Mouse (Mus musculus) urinary bladder, adult 18-20 months (tissue): ENCODE results near the gene BC051142.

Experiments used
- DNase-seq, 2 experiments: peaks; one replicate each; pipeline ENCODE4 v3.0.0; 2022; ENCODE audit warnings: low spot score in 2 of 2, mixed read lengths in 2 of 2

BC051142 gene

DNA sequence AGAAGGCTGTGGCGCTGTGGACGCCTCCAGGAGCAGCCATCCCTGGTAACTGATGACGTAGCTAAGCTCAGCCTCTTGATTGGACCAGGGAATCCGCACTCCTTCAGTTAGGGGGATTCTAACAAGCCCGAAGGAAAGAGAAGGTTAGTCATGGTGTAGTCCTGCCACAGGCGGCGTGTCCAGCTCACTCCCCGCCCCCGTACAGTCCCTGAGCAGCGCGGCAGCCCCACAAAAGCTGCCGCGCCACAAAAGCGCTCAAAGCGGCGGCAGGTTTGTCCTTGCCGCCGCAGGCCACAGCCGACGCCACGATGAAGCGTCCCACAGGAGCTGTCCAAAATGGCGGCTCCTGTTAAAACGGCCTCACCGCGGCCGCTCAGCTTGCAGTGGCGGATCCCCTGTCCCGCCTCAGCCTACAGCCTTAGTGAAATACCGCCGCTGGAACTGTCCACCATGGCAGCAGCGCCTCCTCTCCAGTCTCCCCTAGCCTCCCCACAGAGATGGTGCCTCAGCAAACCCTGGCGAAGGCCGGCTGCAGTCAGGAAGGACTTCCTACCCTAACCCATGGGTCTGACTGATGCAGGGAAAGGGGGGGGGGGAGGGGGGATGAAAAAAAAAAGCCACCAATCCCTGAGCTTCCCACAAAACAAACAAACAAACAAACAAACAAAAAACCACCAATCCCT lies at the start of gene BC051142:
BC051142 (plus strand) TSS at position 110 of the 683 bp plus-strand sequence.
- peak; percentile 53 to 55 for DNase-seq

DNA sequence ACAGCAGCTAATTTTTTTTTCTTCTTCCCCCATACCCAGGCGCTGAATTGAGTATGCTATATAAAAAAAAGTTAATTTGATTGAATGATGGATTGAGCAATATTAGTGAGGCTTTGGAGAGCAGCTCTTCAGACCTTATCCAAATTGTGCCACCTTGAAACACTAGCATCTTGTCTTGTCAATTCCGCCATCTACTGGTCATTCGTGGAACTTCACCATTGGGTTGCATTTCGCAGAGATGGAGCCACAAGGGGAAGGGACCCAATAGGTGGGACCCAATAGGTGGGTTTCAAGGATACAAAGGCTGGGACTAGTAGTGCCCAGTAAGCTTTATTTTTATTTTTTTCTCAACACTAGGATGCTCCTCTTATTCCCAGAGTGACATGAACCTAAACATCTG lies 49.2 kb upstream of the BC051142 start:
- DNase-seq = peak; percentile 54 to 58

DNA sequence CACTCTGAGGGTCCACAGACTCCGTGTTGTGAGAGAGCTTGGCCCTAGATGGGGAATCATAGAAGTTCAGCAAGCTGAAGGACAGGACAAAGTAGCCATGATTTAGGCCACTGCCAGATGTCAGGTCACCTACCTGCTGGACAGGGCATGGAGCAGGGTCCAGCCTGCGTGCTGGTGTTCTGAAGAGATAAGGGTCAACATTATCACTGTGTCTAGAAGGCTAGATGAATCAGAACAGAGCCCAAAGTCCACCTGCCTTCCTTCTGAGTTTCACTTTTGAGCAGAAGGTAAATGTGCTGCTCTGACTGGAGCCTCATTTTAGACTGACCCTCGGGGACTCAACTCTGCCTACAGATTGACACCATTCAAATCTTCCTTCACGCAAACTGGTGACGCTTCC lies 44.1 kb upstream of the BC051142 start, which contains the start of gene Btnl2:
Btnl2 (plus strand) TSS at position 284 of the 400 bp plus-strand sequence.
- DNase-seq = no peak

- DNase-seq = no peak
These were observed 43.7 kb upstream of the BC051142 start for GRCm38 (mm10) chr17:34354940-34355339.

DNA sequence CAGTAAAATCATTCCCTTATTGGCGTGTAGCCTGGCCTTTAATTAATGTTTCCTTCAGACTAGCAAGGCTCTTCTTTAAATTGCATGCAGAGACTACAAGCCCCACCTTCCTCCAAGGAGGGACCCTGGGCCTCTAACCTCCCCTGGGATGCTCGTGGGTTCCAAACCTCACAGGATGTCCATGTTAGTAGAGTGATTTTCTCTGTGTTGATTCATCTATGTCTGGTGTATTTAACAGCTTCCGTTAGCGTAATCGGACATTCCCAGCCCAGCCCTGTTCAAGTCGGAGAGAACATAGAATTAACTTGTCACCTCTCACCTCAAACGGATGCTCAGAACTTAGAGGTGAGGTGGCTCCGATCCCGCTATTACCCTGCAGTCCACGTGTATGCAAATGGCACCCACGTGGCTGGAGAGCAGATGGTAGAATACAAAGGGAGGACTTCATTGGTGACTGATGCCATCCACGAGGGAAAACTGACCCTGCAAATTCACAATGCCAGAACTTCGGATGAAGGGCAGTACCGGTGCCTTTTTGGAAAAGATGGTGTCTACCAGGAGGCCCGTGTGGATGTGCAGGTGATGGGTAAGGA lies 35.6 kb upstream of the BC051142 start:
- no peak for DNase-seq

DNA sequence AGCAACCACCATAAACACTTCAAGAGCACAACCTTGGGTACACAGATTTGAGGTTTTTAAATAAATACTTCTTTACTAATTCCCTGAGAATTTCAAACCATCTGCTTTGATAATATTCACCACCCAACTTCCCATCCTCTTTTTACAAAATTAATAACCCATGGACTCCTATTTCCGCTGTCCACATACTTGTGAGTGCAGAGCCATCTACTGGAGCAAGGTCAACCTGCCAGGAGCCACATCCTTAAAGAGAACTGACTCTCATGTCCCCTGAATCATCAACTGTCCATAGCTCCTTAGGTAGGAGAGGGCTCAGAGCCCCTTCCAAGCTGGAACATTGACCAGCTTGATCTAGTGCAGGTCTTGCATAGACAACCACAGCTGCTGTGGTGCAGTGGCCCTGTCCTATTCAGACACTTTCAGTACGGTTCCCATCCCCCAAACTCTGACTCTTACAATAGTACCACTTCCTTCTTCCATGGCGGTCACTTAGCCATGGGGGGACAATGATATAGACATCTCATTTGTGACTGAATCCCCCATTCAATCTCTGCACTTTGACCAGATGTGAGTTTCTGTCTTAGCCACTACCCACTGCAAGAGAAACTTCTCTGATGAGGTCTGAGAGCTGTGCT lies 34.8 kb upstream of the BC051142 start:
- DNase-seq = no peak

- no peak for DNase-seq
These were observed 33.6 kb upstream of the BC051142 start for GRCm38 (mm10) chr17:34365031-34365430.

GRCm38 (mm10) chr17:34370563-34370962 lies 28.1 kb upstream of the BC051142 start:
- no peak for DNase-seq

GRCm38 (mm10) chr17:34373055-34373709 lies 25.4 kb upstream of the BC051142 start:
- no peak for DNase-seq

GRCm38 (mm10) chr17:34376847-34377246 lies 21.8 kb upstream of the BC051142 start, which contains the start of gene Btnl1:
TSS of gene Btnl1 (plus strand) at chr17:34377132.
- DNase-seq = no peak

- DNase-seq = no peak
These were observed 21.0 kb upstream of the BC051142 start for GRCm38 (mm10) chr17:34377450-34378209.

DNA sequence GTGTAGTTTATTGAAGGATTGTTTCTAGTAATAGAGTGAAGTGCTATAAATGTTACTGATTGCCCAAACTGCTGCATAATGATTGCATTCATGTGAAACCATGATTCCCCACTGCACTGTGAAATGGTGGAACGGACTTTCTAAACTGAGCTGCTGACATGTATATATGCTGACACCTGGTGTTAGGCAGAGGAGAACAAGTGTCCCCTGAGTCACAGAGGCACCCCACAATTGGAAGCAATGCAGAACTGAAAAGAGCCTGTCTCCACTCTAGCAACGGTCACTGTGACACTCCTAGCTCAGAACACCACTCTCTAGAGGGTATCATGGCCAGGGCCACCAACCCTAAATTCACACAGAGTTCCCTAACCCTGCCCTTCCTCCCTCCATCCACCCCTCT lies 19.9 kb upstream of the BC051142 start:
- DNase-seq = no peak

GRCm38 (mm10) chr17:34379451-34379850 lies 19.2 kb upstream of the BC051142 start:
- no peak for DNase-seq

- DNase-seq = no peak
These were observed 16.7 kb upstream of the BC051142 start for GRCm38 (mm10) chr17:34381876-34382275.

- no peak for DNase-seq
These were observed 15.4 kb upstream of the BC051142 start for GRCm38 (mm10) chr17:34383212-34383611.

- DNase-seq = no peak
These were observed 13.9 kb upstream of the BC051142 start for GRCm38 (mm10) chr17:34384699-34385098.

GRCm38 (mm10) chr17:34386656-34387055 lies 12.0 kb upstream of the BC051142 start:
- no peak for DNase-seq

DNA sequence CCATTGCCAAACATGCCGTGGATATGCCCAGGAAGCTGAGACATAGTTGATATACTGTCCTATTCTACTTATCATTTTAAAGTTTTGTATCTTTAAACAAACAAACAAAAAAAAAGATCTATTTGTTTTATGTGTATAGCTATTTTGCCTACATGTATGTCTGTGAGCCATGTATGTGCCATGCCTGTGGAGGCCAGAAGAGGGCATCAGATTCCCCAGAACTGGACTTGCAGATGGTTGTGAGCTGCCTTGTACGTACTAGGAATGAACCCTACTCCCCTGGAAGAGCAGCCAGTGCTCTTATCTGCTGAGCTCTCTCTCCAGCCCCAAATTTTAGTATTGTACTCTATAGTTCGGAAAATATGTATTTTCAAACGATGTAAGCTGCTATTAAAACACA lies 10.1 kb upstream of the BC051142 start:
- DNase-seq = no peak

GRCm38 (mm10) chr17:34391507-34391906 lies 7.1 kb upstream of the BC051142 start:
- no peak for DNase-seq

GRCm38 (mm10) chr17:34392321-34392720 lies 6.3 kb upstream of the BC051142 start:
- no peak for DNase-seq

DNA sequence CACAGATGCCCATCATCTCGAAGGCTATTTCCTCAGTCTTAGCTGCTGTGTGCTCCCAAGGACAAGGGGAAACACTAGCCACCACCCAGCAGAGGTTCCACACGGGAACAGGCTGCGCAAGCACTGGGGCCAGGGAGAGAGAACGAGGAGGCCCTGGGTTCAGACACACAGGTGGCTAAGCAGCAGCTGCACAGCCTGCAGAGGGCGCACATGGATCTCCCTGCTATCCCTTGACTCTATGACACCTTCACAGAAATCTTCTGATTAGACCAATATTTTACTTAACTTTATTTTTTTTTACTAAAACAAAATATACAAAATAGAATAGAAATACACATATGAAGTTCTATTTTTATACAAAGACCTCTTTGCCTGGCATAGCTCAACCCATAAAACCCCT lies 1.3 kb upstream of the BC051142 start:
- DNase-seq = no peak
